Mouse (Mus musculus) kidney, embryonic 15.5 days (tissue): ENCODE measurements around the gene Rnf5. TPM values are rescaled to one million over a fixed set of nuclear protein-coding genes. Genes with fewer than 3 reads are reported as not detected.
A peak's percentile ranks its signal among the peaks of the same experiment; 100 is the strongest.

Experiments used
- ATAC-seq: fragments of 200-750 bp; cut with Nextera tagmentation; replicated peaks from 2 replicates; pipeline ENCODE4 v1.8.0; 2017; ENCODE audit warnings: moderate TSS enrichment; ENCODE audit not compliant: low FRiP score
- H3K27ac ChIP-seq: fragments of 300-500 bp; sonication (generic); 2 replicates; pipeline ENCODE4 v1.5.1; 2015; ENCODE audit warnings: mild to moderate bottlenecking, inconsistent platforms
- H3K27me3 ChIP-seq: fragments of 300-500 bp; sonication (generic); 2 replicates; pipeline ENCODE4 v1.6.1; 2015; ENCODE audit warnings: inconsistent platforms
- H3K36me3 ChIP-seq: fragments of 300-500 bp; sonication (generic); 2 replicates; pipeline ENCODE4 v1.6.1; 2015; ENCODE audit warnings: inconsistent platforms
- H3K4me1 ChIP-seq: fragments of 300-500 bp; sonication (generic); 2 replicates; pipeline ENCODE4 v1.6.1; 2015; ENCODE audit warnings: inconsistent platforms
- H3K4me2 ChIP-seq: fragments of 300-500 bp; sonication (generic); 2 replicates; pipeline ENCODE4 v1.6.1; 2015; ENCODE audit warnings: moderate library complexity, mild to moderate bottlenecking, inconsistent platforms
- H3K4me3 ChIP-seq: fragments of 300-500 bp; sonication (generic); replicated peaks from 2 replicates; pipeline ENCODE4 v1.5.1; 2015; ENCODE audit warnings: mild to moderate bottlenecking, inconsistent platforms
- H3K9ac ChIP-seq: fragments of 300-500 bp; sonication (generic); 2 replicates; pipeline ENCODE4 v1.6.1; 2015; ENCODE audit warnings: mild to moderate bottlenecking, inconsistent platforms
- H3K9me3 ChIP-seq: fragments of 300-500 bp; sonication (generic); replicated peaks from 2 replicates; pipeline ENCODE4 v1.6.1; 2016; ENCODE audit warnings: inconsistent platforms
- WGBS: fragments of 180-500 bp; shearing (Covaris S2); methylation state at CpG from one replicate; pipeline ENCODE4 v1.1.7; 2015; ENCODE audit warnings: mixed read lengths; 5-methylcytosine and 5-hydroxymethylcytosine counted together
- polyA plus RNA-seq: library from polyadenylated mRNA; unstranded; fragments of >200 nt; fragmentation: Nextera tagmentation; extraction: Ambion mirVana; gene quantifications from 2 replicates; pipeline ENCODE4 v1.2.1, GENCODE M21; 2015

The Rnf5 gene
- polyA plus RNA-seq, 1 experiment from 2014 or later = 166 TPM

DNA sequence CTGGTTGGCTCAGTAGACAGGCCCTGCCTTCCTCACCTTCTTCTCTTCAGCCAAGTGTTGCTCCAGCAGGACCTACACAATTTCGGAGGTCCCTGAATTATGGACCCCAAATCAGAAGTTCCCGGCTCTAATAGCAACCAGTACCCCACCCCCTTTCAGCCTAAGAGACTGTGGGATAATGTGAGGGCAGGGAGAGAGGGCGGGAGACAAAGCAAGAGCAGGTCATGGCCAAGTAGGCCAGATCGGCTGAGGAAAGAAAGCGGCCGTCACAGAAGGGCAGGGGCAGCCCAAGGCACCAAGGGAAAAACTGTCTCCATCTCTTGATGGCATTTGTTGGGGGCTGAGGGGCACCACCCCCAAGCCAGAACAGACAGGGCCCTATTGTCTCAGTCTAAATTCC lies 12.4 kb upstream of the Rnf5 start, which contains the start of gene Egfl8:
TSS of gene Egfl8 (minus strand) at position 101 of the 400 bp plus-strand sequence.
- H3K27ac ChIP-seq = peak within 1 kb of the TSS; percentile 18; the same call in 1 of the 2 replicates
- H3K4me3 ChIP-seq = no peak within 1 kb of the TSS
- peaks cover 89% of the 10 kb centered on the region for H3K36me3 ChIP-seq

DNA sequence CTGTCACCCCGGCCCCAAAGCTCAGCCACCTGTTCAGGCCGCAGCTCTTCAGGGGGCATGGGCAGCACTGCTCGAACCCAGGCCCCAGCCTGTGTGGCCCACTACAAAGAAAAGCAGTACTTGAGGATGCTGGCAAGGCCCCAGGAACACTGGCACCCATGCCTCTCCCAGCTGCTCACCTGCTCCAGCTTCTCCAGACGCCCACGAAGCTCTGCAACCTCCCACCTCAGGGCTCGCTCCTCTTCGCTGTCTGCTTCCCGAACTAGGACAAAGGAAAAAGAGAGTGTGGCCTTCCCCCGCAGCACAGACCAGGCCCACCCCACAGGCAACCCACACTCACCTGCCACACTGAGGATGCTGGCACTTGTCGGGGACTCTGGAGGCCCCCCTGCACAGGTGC lies 10.3 kb upstream of the Rnf5 start:
- peaks cover 76% of the 10 kb centered on the region for H3K36me3 ChIP-seq
- H3K4me2 ChIP-seq = no peak overlapping the region
- H3K4me1 ChIP-seq = peaks cover 4% of the 10 kb centered on the region; the same call in 1 of the 2 replicates
- H3K27me3 ChIP-seq = no peaks in the 10 kb centered on the region
- no peak for ATAC-seq
- H3K9me3 ChIP-seq = no peaks in the 10 kb centered on the region
- no peak overlapping the region for H3K27ac ChIP-seq
- H3K4me3 ChIP-seq = no peak overlapping the region
- WGBS = 89% methylated on average over 10 of the region's 10 CpGs
- no peak overlapping the region for H3K9ac ChIP-seq

More for the DNA sequence above, 12.4 kb upstream of the Rnf5 start, which contains the start of gene Egfl8:
- no peak within 1 kb of the TSS for H3K4me2 ChIP-seq
- H3K9ac ChIP-seq = no peak within 1 kb of the TSS
- 71% methylated on average over 6 of the region's 6 CpGs for WGBS
- no peak for ATAC-seq
- no peaks in the 10 kb centered on the region for H3K4me1 ChIP-seq
- H3K9me3 ChIP-seq = no peaks in the 10 kb centered on the region
- no peaks in the 10 kb centered on the region for H3K27me3 ChIP-seq

DNA sequence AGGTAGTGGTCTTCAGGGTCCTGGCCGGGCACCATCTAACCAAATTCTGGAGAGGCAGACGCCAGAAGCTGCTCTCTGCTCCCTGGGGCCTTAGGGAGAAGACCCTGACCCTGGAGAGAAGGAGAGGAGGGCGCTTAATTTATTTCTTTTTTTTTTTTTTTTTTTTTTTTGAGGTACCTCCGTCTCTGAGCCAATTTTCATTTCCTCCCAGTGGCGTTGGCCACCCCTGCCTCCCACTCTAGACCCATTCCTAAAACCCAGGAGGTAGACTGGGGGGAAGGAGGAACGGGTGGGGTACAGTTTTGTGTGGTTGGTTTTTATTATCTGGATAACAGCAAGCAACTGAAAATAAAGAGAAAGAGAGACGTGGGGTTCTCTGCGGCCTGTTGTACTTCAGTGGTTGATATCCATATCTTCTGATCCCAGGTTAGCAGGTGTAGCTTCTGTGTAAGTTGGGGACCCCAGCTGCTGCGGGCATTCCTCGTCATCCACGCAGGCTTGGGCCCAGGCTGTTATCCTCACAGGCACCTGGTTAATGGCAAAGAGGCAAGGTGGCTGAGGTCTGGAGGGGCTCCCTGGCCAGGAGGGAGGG lies 9.7 kb upstream of the Rnf5 start:
- ATAC-seq = no peak
- WGBS = 83% methylated on average over 11 of the region's 11 CpGs
- no peak overlapping the region for H3K4me2 ChIP-seq
- H3K4me1 ChIP-seq = peaks cover 11% of the 10 kb centered on the region
- H3K36me3 ChIP-seq = peaks cover 75% of the 10 kb centered on the region
- no peaks in the 10 kb centered on the region for H3K27me3 ChIP-seq
- no peak overlapping the region for H3K4me3 ChIP-seq
- no peaks in the 10 kb centered on the region for H3K9me3 ChIP-seq
- H3K9ac ChIP-seq = no peak overlapping the region
- no peak overlapping the region for H3K27ac ChIP-seq

DNA sequence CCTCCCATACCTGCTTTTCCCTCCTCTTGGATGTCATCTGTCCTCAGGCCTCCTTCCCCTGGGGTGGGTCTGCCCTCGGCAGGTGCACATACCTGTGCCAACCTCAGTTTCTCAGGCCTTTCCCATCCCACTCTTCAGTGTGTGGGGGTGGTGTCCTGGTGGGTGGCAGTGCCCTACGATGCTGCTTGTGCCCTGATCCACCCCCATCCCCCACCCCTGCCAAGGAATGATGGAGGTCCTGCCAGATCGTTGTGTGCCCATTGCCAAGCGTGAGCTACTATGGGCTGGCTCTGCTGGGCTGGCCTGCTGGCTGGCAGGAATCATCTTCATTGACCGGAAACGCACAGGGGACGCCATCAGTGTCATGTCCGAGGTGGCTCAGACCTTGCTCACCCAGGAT lies 7.6 kb upstream of the Rnf5 start:
- H3K4me2 ChIP-seq = no peak overlapping the region
- WGBS = 90% methylated on average over 8 of the region's 8 CpGs
- peaks cover 29% of the 10 kb centered on the region for H3K4me1 ChIP-seq
- H3K9ac ChIP-seq = no peak overlapping the region
- H3K27ac ChIP-seq = no peak overlapping the region
- no peaks in the 10 kb centered on the region for H3K27me3 ChIP-seq
- H3K36me3 ChIP-seq = peaks cover 64% of the 10 kb centered on the region
- no peak for ATAC-seq
- H3K9me3 ChIP-seq = no peaks in the 10 kb centered on the region
- H3K4me3 ChIP-seq = no peak overlapping the region

- H3K36me3 ChIP-seq = peaks cover 35% of the 10 kb centered on the region
- 0 out of 2 replicates have a peak overlapping the region, but pooled peaks have one; percentile 3 for H3K4me2 ChIP-seq
- no peak overlapping the region for H3K9ac ChIP-seq
- WGBS = 72% methylated on average over 7 of the region's 7 CpGs
- peaks cover 40% of the 10 kb centered on the region for H3K4me1 ChIP-seq
- H3K9me3 ChIP-seq = no peaks in the 10 kb centered on the region
- no peak overlapping the region for H3K4me3 ChIP-seq
- peak overlapping the region; percentile 54 for H3K27ac ChIP-seq
- no peak for ATAC-seq
- H3K27me3 ChIP-seq = no peaks in the 10 kb centered on the region
Measured at GRCm38 (mm10) chr17:34607997-34608396, 4.5 kb upstream of the Rnf5 start.

GRCm38 (mm10) chr17:34606186-34607039 lies 2.9 kb upstream of the Rnf5 start:
- peak overlapping the region; percentile 85 for H3K4me2 ChIP-seq
- H3K9me3 ChIP-seq = no peaks in the 10 kb centered on the region
- H3K36me3 ChIP-seq = peaks cover 28% of the 10 kb centered on the region
- no peaks in the 10 kb centered on the region for H3K27me3 ChIP-seq
- no peak for ATAC-seq
- H3K9ac ChIP-seq = peak overlapping the region; percentile 96
- H3K4me3 ChIP-seq = peak overlapping the region; percentile 88
- H3K27ac ChIP-seq = peak overlapping the region; percentile 96
- peaks cover 54% of the 10 kb centered on the region for H3K4me1 ChIP-seq
- 11% methylated on average over 32 of the region's 32 CpGs for WGBS

DNA sequence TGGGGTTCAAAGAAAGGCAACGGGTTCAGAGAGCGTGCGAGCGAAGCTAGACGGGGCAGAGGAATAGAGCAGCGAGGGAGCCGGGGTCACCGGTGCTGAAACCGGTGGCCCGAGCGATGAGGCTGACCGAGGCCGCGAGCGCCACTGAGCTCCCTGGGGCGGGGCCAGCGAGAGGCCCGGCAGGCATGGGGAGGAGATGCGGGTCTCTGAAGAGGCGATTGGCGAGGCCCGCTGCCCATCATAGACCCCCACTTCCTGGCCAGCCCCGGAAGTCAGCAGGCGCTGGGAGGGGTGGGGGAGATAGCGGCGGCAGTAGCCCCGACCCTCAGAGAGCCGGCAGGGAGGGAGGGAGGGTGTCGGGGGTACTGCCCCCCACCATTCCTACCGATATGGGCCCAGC lies 2.1 kb upstream of the Rnf5 start:
- H3K36me3 ChIP-seq = peaks cover 28% of the 10 kb centered on the region
- peaks cover 56% of the 10 kb centered on the region for H3K4me1 ChIP-seq
- H3K27ac ChIP-seq = peak overlapping the region; percentile 96
- no peaks in the 10 kb centered on the region for H3K9me3 ChIP-seq
- peak overlapping the region; percentile 96 for H3K9ac ChIP-seq
- ATAC-seq = peak; percentile 57
- H3K4me3 ChIP-seq = peak overlapping the region; percentile 88
- H3K27me3 ChIP-seq = no peaks in the 10 kb centered on the region
- 0% methylated on average over 29 of the region's 30 CpGs for WGBS
- H3K4me2 ChIP-seq = peak overlapping the region; percentile 85

GRCm38 (mm10) chr17:34604511-34605237 lies 1.2 kb upstream of the Rnf5 start:
- H3K4me2 ChIP-seq = peak overlapping the region; percentile 85
- ATAC-seq = no peak
- H3K27ac ChIP-seq = peak overlapping the region; percentile 96
- peaks cover 64% of the 10 kb centered on the region for H3K4me1 ChIP-seq
- peaks cover 31% of the 10 kb centered on the region for H3K36me3 ChIP-seq
- peak overlapping the region; percentile 96 for H3K9ac ChIP-seq
- H3K27me3 ChIP-seq = no peaks in the 10 kb centered on the region
- peak overlapping the region; percentile 88 for H3K4me3 ChIP-seq
- no peaks in the 10 kb centered on the region for H3K9me3 ChIP-seq
- WGBS = 7% methylated on average over 24 of the region's 24 CpGs

GRCm38 (mm10) chr17:34604061-34604508 lies 595 bp upstream of the Rnf5 start, which contains the start of gene Agpat1:
TSS of gene Agpat1 (plus strand) at chr17:34604262.
- H3K9me3 ChIP-seq = no peaks in the 10 kb centered on the region
- under 1% methylated on average over 35 of the region's 35 CpGs for WGBS
- H3K27ac ChIP-seq = peak within 1 kb of the TSS; percentile 96
- H3K9ac ChIP-seq = peak within 1 kb of the TSS; percentile 96
- peaks cover 65% of the 10 kb centered on the region for H3K4me1 ChIP-seq
- peak; percentile 91 for ATAC-seq
- H3K27me3 ChIP-seq = no peaks in the 10 kb centered on the region
- peak within 1 kb of the TSS; percentile 88 for H3K4me3 ChIP-seq
- peaks cover 32% of the 10 kb centered on the region for H3K36me3 ChIP-seq
- H3K4me2 ChIP-seq = peak within 1 kb of the TSS; percentile 85

GRCm38 (mm10) chr17:34601796-34602195 lies 1.7 kb downstream of the Rnf5 start:
- 88% methylated on average over 12 of the region's 12 CpGs for WGBS
- peaks cover 65% of the 10 kb centered on the region for H3K4me1 ChIP-seq

GRCm38 (mm10) chr17:34599891-34600290 lies 3.6 kb downstream of the Rnf5 start:
- H3K9me3 ChIP-seq = no peaks in the 10 kb centered on the region
- H3K9ac ChIP-seq = no peak overlapping the region
- 78% methylated on average over 9 of the region's 9 CpGs for WGBS
- no peak for ATAC-seq
- H3K4me3 ChIP-seq = no peak overlapping the region
- H3K4me2 ChIP-seq = no peak overlapping the region
- peaks cover 74% of the 10 kb centered on the region for H3K4me1 ChIP-seq
- H3K27ac ChIP-seq = peak overlapping the region; percentile 37; the same call in 1 of the 2 replicates
- peaks cover 46% of the 10 kb centered on the region for H3K36me3 ChIP-seq
- H3K27me3 ChIP-seq = no peaks in the 10 kb centered on the region

More at GRCm38 (mm10) chr17:34601796-34602195, 1.7 kb downstream of the Rnf5 start:
- Histone ChIP-seq H3K4me3 (peak overlapping the region; percentile 88; the same call in 1 of the 2 replicates), H3K4me2 (peak overlapping the region; percentile 81), H3K9me3 (no peaks in the 10 kb centered on the region), H3K9ac (no peak overlapping the region), H3K27ac (no peak overlapping the region), H3K36me3 (peaks cover 27% of the 10 kb centered on the region), H3K27me3 (no peaks in the 10 kb centered on the region)
- no peak for ATAC-seq
